Mouse (Mus musculus) lung, adult 2 months (tissue): ENCODE measurements around the gene N4bp2l1. TPM values are rescaled to one million over a fixed set of nuclear protein-coding genes. Genes with fewer than 3 reads are reported as not detected.

Experiments
- DNase-seq: peaks from one replicate; pipeline ENCODE4 v3.0.0; 2022
- H3K4me1 ChIP-seq: fragments of 200-500 bp; 2 replicates; pipeline ENCODE4 v1.6.1; 2011; ENCODE audit warnings: low read length; ENCODE audit not compliant: control insufficient read depth, insufficient read depth
- H3K4me3 ChIP-seq: fragments of 200-500 bp; replicated peaks from 2 replicates; pipeline ENCODE3; 2011; ENCODE audit warnings: low read depth, mild to moderate bottlenecking, control low read depth, low read length; ENCODE audit errors: extremely low read depth
- CTCF ChIP-seq: fragments of 200-500 bp; IDR thresholded peaks from 2 replicates; pipeline ENCODE4 v1.5.1; 2011; ENCODE audit warnings: mild to moderate bottlenecking, low read length, control low read depth; ENCODE audit not compliant: insufficient read depth
- POLR2A ChIP-seq: fragments of 200-500 bp; IDR thresholded peaks from 2 replicates; pipeline ENCODE4 v1.6.1; 2011; ENCODE audit warnings: low read depth, mild to moderate bottlenecking, control low read depth, low read length, borderline replicate concordance; ENCODE audit errors: extremely low read depth
- WGBS: fragments of 180-500 bp; shearing (Covaris S2); methylation state at CpG from one replicate; pipeline ENCODE4 v1.1.7; 2018; 5-methylcytosine and 5-hydroxymethylcytosine counted together
- polyA plus RNA-seq: library from polyadenylated mRNA; depleted of rRNA; stranded (reverse); fragments of >200 nt; gene quantifications from 2 replicates; pipeline ENCODE4 v1.2.3, GENCODE M21; 2012

Gene N4bp2l1
- polyA plus RNA-seq, 1 experiment, result 14.9 TPM

- no peak overlapping the region for H3K4me3 ChIP-seq
Observed at GRCm38 (mm10) chr5:150599301-150600294, 2.6 kb upstream of the N4bp2l1 start.

DNA sequence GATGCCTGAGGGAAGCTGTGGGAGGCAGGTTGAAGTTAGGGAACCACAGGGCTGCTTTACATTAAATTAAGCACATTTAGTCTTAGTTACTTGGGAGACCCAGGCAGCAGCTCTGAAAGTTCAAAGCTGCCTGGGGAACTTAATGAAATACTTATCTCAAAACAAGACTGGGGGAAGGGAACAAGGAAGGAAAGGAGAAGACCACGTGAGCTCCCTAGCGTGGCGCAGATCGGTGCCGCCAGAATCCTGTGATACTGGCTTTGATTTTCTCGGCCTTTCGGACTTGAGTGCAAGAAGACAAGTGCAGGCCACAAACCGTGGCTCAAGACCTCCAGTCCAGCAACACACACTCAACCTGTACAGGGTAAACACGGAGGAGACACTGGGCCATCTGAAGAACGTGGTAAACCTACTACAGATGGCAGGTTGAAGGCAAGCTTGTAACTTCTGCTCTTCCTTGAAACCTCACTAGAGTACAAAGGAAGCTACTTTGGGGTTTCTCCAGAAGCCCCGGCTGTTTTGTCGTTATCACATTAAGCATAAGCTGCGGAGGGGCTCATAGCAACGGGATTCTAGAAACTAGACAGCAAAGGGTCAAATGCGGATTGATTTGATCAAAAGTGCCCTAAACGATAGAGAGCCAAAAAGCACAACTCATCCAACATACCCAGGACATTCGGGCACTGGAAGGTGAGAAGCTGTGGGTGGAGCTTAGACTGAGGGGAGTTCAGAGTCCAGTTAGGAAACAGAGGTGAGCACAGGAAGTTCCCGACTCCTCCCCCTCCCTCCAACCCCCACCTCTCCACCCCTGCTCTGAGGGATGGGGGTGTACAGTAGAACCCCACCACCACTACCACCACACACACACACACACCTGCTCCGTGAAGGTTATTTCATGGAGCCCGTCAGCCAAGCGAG lies 1.5 kb upstream of the N4bp2l1 start:
- Histone ChIP-seq H3K4me3 (no peak overlapping the region), H3K4me1 (no peaks in the 10 kb centered on the region)
- WGBS, result 50% methylated on average over 21 of the region's 21 CpGs
- no peak for DNase-seq
- TF ChIP-seq POLR2A (no peak), CTCF (no peak)

More at GRCm38 (mm10) chr5:150599301-150600294, 2.6 kb upstream of the N4bp2l1 start:
- H3K4me1 ChIP-seq, result no peaks in the 10 kb centered on the region
- no peak for TF ChIP-seq CTCF
- TF ChIP-seq POLR2A, result no peak
- no peak for DNase-seq
- 52% methylated on average over 13 of the region's 13 CpGs for WGBS

DNA sequence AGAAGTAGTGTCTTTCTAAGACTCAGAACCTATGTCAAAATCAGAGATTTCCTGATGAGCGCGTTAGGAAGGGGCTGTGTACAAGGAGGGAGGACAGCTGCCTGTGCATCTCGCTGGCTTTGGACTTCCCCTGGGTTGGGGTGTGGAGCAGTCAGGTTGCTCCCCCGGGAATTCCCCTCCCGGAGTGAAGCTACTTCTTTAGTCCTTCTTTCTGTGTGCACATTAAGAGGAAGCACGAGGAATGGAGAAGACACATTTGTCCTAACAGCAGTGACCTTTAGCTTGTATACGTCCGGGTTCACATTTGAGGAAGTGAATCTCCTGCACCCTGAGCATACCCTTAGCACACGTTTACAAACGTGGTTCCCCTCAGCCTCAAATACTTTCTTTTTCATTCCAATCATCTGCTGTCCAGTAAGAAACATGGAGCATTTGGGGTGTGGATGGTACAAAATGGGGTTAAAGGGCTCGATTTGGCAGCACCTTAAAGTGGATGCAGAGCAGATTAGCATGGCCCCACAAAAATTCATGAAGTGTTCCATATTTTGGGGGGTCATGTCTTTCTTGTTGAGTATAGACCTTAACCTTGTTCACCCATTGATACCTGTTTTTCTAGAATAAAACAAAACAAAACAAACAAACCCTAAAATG lies 1.5 kb downstream of the N4bp2l1 start:
- Histone ChIP-seq H3K4me1 (no peaks in the 10 kb centered on the region), H3K4me3 (no peak overlapping the region)
- WGBS, result 41% methylated on average over 11 of the region's 11 CpGs
- TF ChIP-seq CTCF (no peak), POLR2A (no peak)
- no peak for DNase-seq

DNA sequence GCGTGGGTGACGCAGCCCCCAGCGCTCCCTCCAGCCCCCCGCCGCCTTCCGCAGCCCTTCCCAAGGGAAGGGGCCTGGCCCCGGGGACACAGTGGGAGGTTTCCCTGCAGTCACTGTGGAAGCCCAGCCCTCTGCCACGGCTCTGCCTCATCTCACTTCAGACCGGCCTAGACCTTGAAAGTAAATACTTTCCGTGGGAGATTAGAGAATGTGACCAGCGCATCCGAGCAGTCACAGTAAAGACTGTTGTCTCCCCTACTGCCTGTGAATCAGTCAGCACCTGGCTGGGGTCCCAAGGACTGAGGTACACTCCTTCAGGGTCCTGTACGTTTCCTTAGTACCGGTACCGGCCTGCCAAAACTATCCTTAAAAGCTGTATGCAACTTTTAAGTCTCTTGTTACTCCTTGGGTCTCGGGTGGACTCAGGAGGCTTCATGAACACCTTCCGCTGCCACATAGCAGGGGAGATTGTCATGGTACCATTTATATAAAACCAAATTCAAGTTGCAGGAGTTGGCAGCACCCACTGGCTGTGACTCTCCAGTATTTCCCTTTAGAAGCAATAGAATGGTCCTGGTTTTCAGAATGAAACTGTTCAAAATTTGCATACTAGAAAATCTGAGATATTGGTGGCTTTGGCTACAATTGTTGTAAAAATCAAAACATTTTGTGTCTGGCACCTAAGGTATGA lies 2.2 kb downstream of the N4bp2l1 start:
- no peaks in the 10 kb centered on the region for H3K4me1 ChIP-seq
- DNase-seq, result no peak
- TF ChIP-seq POLR2A (no peak), CTCF (no peak)
- WGBS, result 9% methylated on average over 17 of the region's 17 CpGs
- peak overlapping the region; percentile 67 for H3K4me3 ChIP-seq

DNA sequence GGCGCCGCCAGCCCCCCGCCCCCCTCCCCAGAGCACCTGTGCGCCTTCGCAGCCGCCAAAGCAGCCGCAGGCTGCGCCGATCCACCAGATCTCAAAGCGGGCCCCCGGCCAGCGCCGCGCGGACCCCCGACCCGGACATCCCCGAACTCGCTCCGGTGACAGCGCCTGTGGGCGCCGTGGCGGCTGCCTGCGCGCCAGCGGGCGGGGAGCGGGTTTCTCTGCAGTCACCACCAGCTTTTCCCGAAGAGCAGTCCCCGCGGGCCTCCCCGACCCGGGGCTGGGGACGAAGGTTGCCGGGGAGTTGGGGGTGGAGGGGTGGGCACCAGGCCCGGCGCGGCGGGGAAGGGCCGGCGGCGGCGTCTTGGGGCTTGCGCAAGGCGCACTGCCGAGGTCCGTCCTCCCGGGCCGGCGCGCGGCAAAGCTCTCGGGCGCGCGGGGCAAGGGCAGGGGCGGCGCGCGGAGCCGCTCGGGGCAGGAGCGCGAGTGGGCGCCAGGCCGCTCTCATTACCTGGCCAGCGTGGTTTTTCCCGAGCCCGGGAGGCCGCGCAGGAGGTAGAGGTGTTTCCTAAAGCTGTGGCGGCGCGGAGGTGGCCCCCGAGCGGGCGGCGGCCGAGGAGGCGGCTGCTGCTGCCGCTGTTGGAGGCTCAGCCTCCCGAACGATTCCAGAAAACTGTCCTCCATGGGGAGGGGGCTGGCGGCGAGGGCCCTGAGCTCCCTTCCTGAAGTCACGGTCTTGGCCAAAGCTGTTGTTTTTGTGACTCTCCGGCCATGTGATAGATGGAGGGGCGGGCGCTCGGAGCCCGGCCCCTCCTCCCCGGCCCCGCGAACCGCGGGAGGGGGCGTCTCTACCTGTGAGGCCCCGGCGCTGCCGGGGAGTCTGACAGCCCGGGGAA lies 3.0 kb downstream of the N4bp2l1 start:
- peak; percentile 60 for DNase-seq
- Histone ChIP-seq H3K4me3 (peak overlapping the region; percentile 67), H3K4me1 (no peaks in the 10 kb centered on the region)
- WGBS, result under 1% methylated on average over 102 of the region's 102 CpGs
- TF ChIP-seq CTCF, result no peak
- peak; percentile 62; the same call in 1 of the 2 replicates for TF ChIP-seq POLR2A

- Histone ChIP-seq H3K4me3 (peak overlapping the region; percentile 40), H3K4me1 (no peaks in the 10 kb centered on the region)
- TF ChIP-seq POLR2A (no peak), CTCF (no peak)
- DNase-seq, result peak; percentile 52
- WGBS, result 13% methylated on average over 40 of the region's 40 CpGs
Observed at GRCm38 (mm10) chr5:150592904-150593755, 3.9 kb downstream of the N4bp2l1 start.

DNA sequence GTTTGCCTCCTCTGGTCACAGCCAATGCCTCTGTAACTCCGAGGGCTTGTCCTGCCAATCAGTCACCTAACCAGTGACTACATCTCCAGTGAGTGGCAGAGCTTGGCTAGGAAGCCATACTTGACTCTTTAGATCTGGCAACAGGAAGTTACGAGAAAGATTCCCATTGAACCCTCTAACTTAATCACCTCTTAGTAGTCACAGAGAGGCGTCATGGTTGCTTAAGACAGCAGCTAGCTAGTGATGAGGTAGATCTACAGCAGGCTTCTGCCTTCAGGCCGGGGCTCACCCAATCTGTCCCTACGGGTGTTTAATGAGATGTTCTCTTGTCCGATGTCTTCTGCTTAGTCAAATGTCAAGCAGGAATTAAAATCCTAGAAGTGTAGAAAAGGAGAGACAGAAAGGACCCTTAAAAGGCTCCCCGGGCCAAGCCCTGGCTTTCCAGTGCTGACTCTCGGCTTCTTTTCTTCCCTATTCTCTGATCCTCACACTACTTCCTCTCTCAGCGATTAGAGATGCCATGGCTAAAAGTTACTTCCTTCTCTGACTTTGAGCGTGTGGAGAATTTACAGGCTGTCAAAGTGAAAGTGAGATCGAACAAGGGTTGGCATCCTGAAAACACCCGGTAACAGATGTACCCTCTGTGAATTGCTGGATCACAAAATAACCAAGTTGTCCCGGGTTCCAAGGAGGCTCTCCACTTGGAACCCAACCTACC lies 4.6 kb downstream of the N4bp2l1 start:
- DNase-seq, result no peak
- H3K4me1 ChIP-seq, result no peaks in the 10 kb centered on the region

GRCm38 (mm10) chr5:150589945-150590344 lies 7.0 kb downstream of the N4bp2l1 start:
- Histone ChIP-seq H3K4me3 (no peak overlapping the region), H3K4me1 (no peaks in the 10 kb centered on the region)
- no peak for DNase-seq
- WGBS, result 68% methylated on average over 2 of the region's 2 CpGs
- TF ChIP-seq POLR2A, result no peak
- TF ChIP-seq CTCF, result no peak

More for the DNA sequence above, 4.6 kb downstream of the N4bp2l1 start:
- H3K4me3 ChIP-seq, result peak overlapping the region; percentile 32
- 68% methylated on average over 13 of the region's 13 CpGs for WGBS
- TF ChIP-seq POLR2A (no peak), CTCF (no peak)
